ENCODE assay signal across 8 mouse cellular contexts in genomic region chr1:59480821-59481455, GRCm38 (mm10). TPM values are rescaled to one million over a fixed set of nuclear protein-coding genes. Genes with fewer than 3 reads are reported as not detected.
DNase-seq lines count a peak whose midpoint lies in the region; ATAC-seq lines count a peak whose summit lies in the region.

No protein-coding gene starts in this region.

- H3K9ac ChIP-seq in heart, embryonic 12.5 days, result peak overlapping the region; percentile 67
- peak overlapping the region; percentile 55 for H3K9ac ChIP-seq in neural tube, embryonic 11.5 days (ENCODE audit: low read length)

- peak; percentile 39 for DNase-seq in cerebellum, adult 9-10 months
- no peak for DNase-seq in cerebellum, postnatal 36 days
- DNase-seq in MN1 (ENCODE audit: low spot score), result peak; percentile 24
- DNase-seq in kidney, postnatal 4 days, result peak; percentile 41 to 60
- no peak for DNase-seq in neural tube, embryonic 11.5 days (ENCODE audit: low spot score)
- no peak for DNase-seq in gastrocnemius, postnatal 14 days
- no peak for DNase-seq in cerebellum, adult 9-11 months

- H3K4me2 ChIP-seq in heart, embryonic 12.5 days, result peak overlapping the region; percentile 90
- H3K4me2 ChIP-seq in neural tube, embryonic 11.5 days (ENCODE audit: low read depth), result peak overlapping the region; percentile 93

- H3K27ac ChIP-seq in heart, embryonic 12.5 days (ENCODE audit: poor library complexity, severe bottlenecking), result peak overlapping the region; percentile 88
- peak overlapping the region; percentile 73 for H3K27ac ChIP-seq in neural tube, embryonic 11.5 days (ENCODE audit: low read depth, low read length)

- ATAC-seq in heart, embryonic 12.5 days (ENCODE audit: insufficient number of reproducible peaks, low FRiP score), result no peak
- ATAC-seq in neural tube, embryonic 11.5 days (ENCODE audit: insufficient read depth, low FRiP score, low TSS enrichment), result no peak

- peaks cover 42% of the 10 kb centered on the region for H3K27me3 ChIP-seq in heart, embryonic 12.5 days (replicated peaks)
- H3K27me3 ChIP-seq in neural tube, embryonic 11.5 days (ENCODE audit: control insufficient read depth, insufficient read depth, low read length), result no peaks in the 10 kb centered on the region

- H3K9me3 ChIP-seq in heart, embryonic 12.5 days (replicated peaks), result no peaks in the 10 kb centered on the region
- no peaks in the 10 kb centered on the region for H3K9me3 ChIP-seq in neural tube, embryonic 11.5 days (ENCODE audit: control insufficient read depth, low read length)

- H3K4me1 ChIP-seq in heart, embryonic 12.5 days (replicated peaks), result peaks cover 23% of the 10 kb centered on the region
- peaks cover 12% of the 10 kb centered on the region for H3K4me1 ChIP-seq in neural tube, embryonic 11.5 days (ENCODE audit: control insufficient read depth, insufficient read depth, low read length)

- intact Hi-C loops in gastrocnemius, postnatal 14 days (cut with DNase I; ENCODE audit: low total_unique reads), result loop anchor here (5.0 kb wide), 1 partner anchor 36 kb away; the partner anchor contains the start of gene Gm973

- WGBS in heart, embryonic 12.5 days, result 4% methylated on average over 23 of the region's 23 CpGs
- under 1% methylated on average over 23 of the region's 23 CpGs for WGBS in neural tube, embryonic 11.5 days

- no peaks in the 10 kb centered on the region for H3K36me3 ChIP-seq in heart, embryonic 12.5 days
- H3K36me3 ChIP-seq in neural tube, embryonic 11.5 days (ENCODE audit: control insufficient read depth, insufficient read depth, low read length), result no peaks in the 10 kb centered on the region

- H3K4me3 ChIP-seq in heart, embryonic 12.5 days, result peak overlapping the region; percentile 61
- peak overlapping the region; percentile 80 for H3K4me3 ChIP-seq in neural tube, embryonic 11.5 days (ENCODE audit: low read depth, low read length)

RNA-seq across cellular contexts. Expression of gene Fzd7, which starts 1.3 kb away (rescaled TPM):
- 5.5 and 6.2 TPM in 2 replicates for polyA plus RNA-seq in heart, embryonic 12.5 days (2016; fragmentation: Nextera tagmentation; extraction: Ambion mirVana)
- polyA plus RNA-seq in neural tube, embryonic 11.5 days (2014; fragmentation: Nextera tagmentation; extraction: Ambion mirVana), result 16.9 and 17.6 TPM in 2 replicates
- total RNA-seq in gastrocnemius, postnatal 14 days (2021), result 10 to 100 TPM; 21.6 to 26.0 TPM

RNA-seq across cellular contexts. Expression of gene Gm973, which starts 35.1 kb away (rescaled TPM):
- polyA plus RNA-seq in heart, embryonic 12.5 days (2016; fragmentation: Nextera tagmentation; extraction: Ambion mirVana), result 0.15 TPM in 1 of 2 replicates, not detected in the other
- polyA plus RNA-seq in neural tube, embryonic 11.5 days (2014; fragmentation: Nextera tagmentation; extraction: Ambion mirVana), result 4.0 and 4.4 TPM in 2 replicates
- total RNA-seq in gastrocnemius, postnatal 14 days (2021), result under 1 TPM; 0.49 to 0.53 TPM

Comparison
In these comparisons a context has a peak if more than half of its experiments do, and no peak if none do; other contexts are left out.
1. DNase-seq: peak in cerebellum, adult 9-10 months (single experiment), MN1 (single experiment) and kidney, postnatal 4 days (2 of 2); none in cerebellum, postnatal 36 days (0 of 2), neural tube, embryonic 11.5 days (single experiment), gastrocnemius, postnatal 14 days (single experiment) and cerebellum, adult 9-11 months (single experiment).